Mouse (Mus musculus) cerebellum, adult 2 months (tissue): ENCODE measurements around the gene Gm36210.

Experiments
- CTCF ChIP-seq: fragments of 200-500 bp; IDR thresholded peaks from 2 replicates; pipeline ENCODE4 v1.5.1; 2011; ENCODE audit warnings: low read depth, mild to moderate bottlenecking, control low read depth, low read length, moderate library complexity, borderline replicate concordance; ENCODE audit not compliant: insufficient read depth
- POLR2A ChIP-seq: fragments of 200-500 bp; IDR thresholded peaks from 2 replicates; pipeline ENCODE4 v1.6.1; 2011; ENCODE audit warnings: low read length, control low read depth, borderline replicate concordance; ENCODE audit not compliant: insufficient read depth

GRCm38 (mm10) chr7:4886680-4887079 lies 19.6 kb downstream of the Gm36210 start:
- TF ChIP-seq CTCF (no peak), POLR2A (no peak)
